Mouse (Mus musculus): Measurements from ENCODE around the gene Mmd2. TPM values are rescaled to one million over a fixed set of nuclear protein-coding genes. Genes with fewer than 3 reads are reported as not detected.

Gene Mmd2
- total RNA-seq (2023), result not detected

GRCm38 (mm10) chr5:142608259-142608988 lies at the start of gene Mmd2:
Gene Mmd2, minus strand, starts transcription at chr5:142608800.

GRCm38 (mm10) chr5:142627398-142627797 lies 18.8 kb upstream of the Mmd2 start, which contains the start of gene Wipi2:
Gene Wipi2, plus strand, starts transcription at chr5:142627698.

GRCm38 (mm10) chr5:142550706-142551652 lies 57.6 kb downstream of the Mmd2 start, which contains the start of gene Radil:
Gene Radil, minus strand, starts transcription at chr5:142551098.

GRCm38 (mm10) chr5:142529915-142530314 lies 78.7 kb downstream of the Mmd2 start, which contains the start of gene Papolb:
Gene Papolb, minus strand, starts transcription at chr5:142530076.

Other genes with a start within 250 kb of the Mmd2 start
- 100 to 1,000 TPM; 112 to 114 TPM for gene Foxk1, start 207.3 kb downstream of the Mmd2 start, total RNA-seq (2023)
- gene Ap5z1, start 144.9 kb downstream of the Mmd2 start, total RNA-seq (2023), result 10 to 100 TPM; 48.2 to 57.5 TPM
- gene Papolb, start 78.7 kb downstream of the Mmd2 start, total RNA-seq (2023), result not detected
- gene Radil, start 57.7 kb downstream of the Mmd2 start, total RNA-seq (2023), result not detected
- gene Wipi2, start 18.9 kb upstream of the Mmd2 start, total RNA-seq (2023), result 10 to 100 TPM; 65.7 to 68.9 TPM
- gene Slc29a4, start 83.7 kb upstream of the Mmd2 start, total RNA-seq (2023), result not detected
- 10 to 100 TPM; 85.0 to 88.0 TPM for gene Tnrc18, start 208.9 kb upstream of the Mmd2 start, total RNA-seq (2023)

Measured in T-cell, adult 66 days (primary cell).